9 mouse cellular contexts compared by ENCODE assay signal in the genomic region with DNA sequence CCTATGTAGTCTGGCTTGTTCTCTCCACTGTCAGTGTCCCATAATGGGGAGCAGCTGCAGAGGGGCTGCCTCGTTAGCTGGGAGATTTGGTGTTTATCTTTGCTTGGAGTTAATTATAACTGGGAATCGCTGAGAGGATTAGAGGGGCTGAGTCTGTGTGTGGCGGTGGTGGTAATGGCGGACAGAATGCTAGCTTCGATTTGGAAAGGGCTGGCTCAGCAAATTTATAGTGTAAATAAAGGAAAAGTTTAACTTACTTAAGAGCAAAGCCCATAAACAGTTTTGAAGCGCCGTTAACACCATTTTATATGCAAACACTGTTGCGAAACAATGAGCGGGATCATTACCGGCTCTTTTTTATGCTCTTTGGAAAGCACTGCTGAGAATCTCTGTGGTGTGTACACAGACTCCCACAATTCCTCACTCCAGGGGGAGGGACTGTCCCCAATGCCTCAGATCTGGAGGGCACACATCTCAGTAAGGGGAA.
DNase-seq lines count a peak whose midpoint lies in the region; ATAC-seq and TF ChIP-seq lines count a peak whose summit lies in the region.
"Had no signal": no experiment of that assay in that cellular context is flagged by ENCODE, and none has a peak within 500 bp of the region (broad histone marks: within the 10 kb centered on the region; RNA-seq: fewer than 3 reads in every experiment).

No protein-coding gene starts in this region.

- peaks cover 3% of the 10 kb centered on the region for H3K36me3 ChIP-seq in kidney, embryonic 15.5 days
- no peaks in the 10 kb centered on the region for H3K36me3 ChIP-seq in forebrain, postnatal 0 days (ENCODE audit: insufficient read depth)
- no peaks in the 10 kb centered on the region for H3K36me3 ChIP-seq in liver, embryonic 15.5 days (replicated peaks)

- no peak overlapping the region for H3K4me3 ChIP-seq in kidney, embryonic 15.5 days (replicated peaks)
- peak overlapping the region; percentile 17 for H3K4me3 ChIP-seq in forebrain, postnatal 0 days (ENCODE audit: low read depth, low read length)
- H3K4me3 ChIP-seq in liver, embryonic 15.5 days (replicated peaks) = peak overlapping the region; percentile 8; the same call in 1 of the 2 replicates

- H3K9ac ChIP-seq in kidney, embryonic 15.5 days = 0 out of 2 replicates have a peak overlapping the region, but pooled peaks have one; percentile 17
- H3K9ac ChIP-seq in forebrain, postnatal 0 days = no peak overlapping the region
- no peak overlapping the region for H3K9ac ChIP-seq in liver, embryonic 15.5 days

- H3K4me1 ChIP-seq in kidney, embryonic 15.5 days = peaks cover 38% of the 10 kb centered on the region
- H3K4me1 ChIP-seq in forebrain, postnatal 0 days (ENCODE audit: insufficient read depth) = no peaks in the 10 kb centered on the region
- no peaks in the 10 kb centered on the region for H3K4me1 ChIP-seq in liver, embryonic 15.5 days (replicated peaks)

- DNase-seq in kidney, postnatal 14 days = no peak
- peak; percentile 64 for DNase-seq in forebrain, postnatal 0 days
- DNase-seq in retina, embryonic 14.5 days (ENCODE audit: low spot score) = peak; percentile 58
- DNase-seq in adrenal gland, adult (ENCODE audit: inconsistent age in 2 of 2, low spot score in 1 of 2) = no peak
- DNase-seq in right cerebral cortex, postnatal 36 days (ENCODE audit: low spot score in 2 of 2) = no peak
- no peak for DNase-seq in adrenal gland, postnatal 14 days
- DNase-seq: cerebellum, adult 9-10 months had no signal

- TF ChIP-seq CTCF in forebrain, postnatal 0 days (IDR thresholded peaks at IDR 0.05; ENCODE audit: low read depth) = no peak

- H3K27me3 ChIP-seq in kidney, embryonic 15.5 days = no peaks in the 10 kb centered on the region
- H3K27me3 ChIP-seq in forebrain, postnatal 0 days (ENCODE audit: insufficient read depth, low read length) = no peaks in the 10 kb centered on the region
- no peaks in the 10 kb centered on the region for H3K27me3 ChIP-seq in liver, embryonic 15.5 days

- 38% methylated on average over 10 of the region's 10 CpGs for WGBS in kidney, embryonic 15.5 days
- 9% methylated on average over 10 of the region's 10 CpGs for WGBS in forebrain, postnatal 0 days
- 46% methylated on average over 10 of the region's 10 CpGs for WGBS in liver, embryonic 15.5 days (ENCODE audit: insufficient replicate concordance)

- no peaks in the 10 kb centered on the region for H3K9me3 ChIP-seq in kidney, embryonic 15.5 days (replicated peaks)
- no peaks in the 10 kb centered on the region for H3K9me3 ChIP-seq in forebrain, postnatal 0 days (ENCODE audit: low read length)
- no peaks in the 10 kb centered on the region for H3K9me3 ChIP-seq in liver, embryonic 15.5 days (replicated peaks)

- H3K27ac ChIP-seq in kidney, embryonic 15.5 days = peak overlapping the region; percentile 70
- H3K27ac ChIP-seq in forebrain, postnatal 0 days (ENCODE audit: low read depth, low read length) = no peak overlapping the region
- no peak overlapping the region for H3K27ac ChIP-seq in liver, embryonic 15.5 days (replicated peaks)

- peak overlapping the region; percentile 43 for H3K4me2 ChIP-seq in kidney, embryonic 15.5 days
- H3K4me2 ChIP-seq in forebrain, postnatal 0 days (ENCODE audit: low read depth) = peak overlapping the region; percentile 41
- H3K4me2 ChIP-seq in liver, embryonic 15.5 days = peak overlapping the region; percentile 38

- ATAC-seq in kidney, embryonic 15.5 days (replicated peaks; ENCODE audit: low FRiP score) = no peak
- ATAC-seq in forebrain, postnatal 0 days = peak; percentile 86
- no peak for ATAC-seq in liver, embryonic 15.5 days (ENCODE audit: insufficient read depth)

Comparison
In these comparisons a context has a peak if more than half of its experiments do, and no peak if none do; other contexts are left out.
1. DNase-seq: peak in forebrain, postnatal 0 days (single experiment) and retina, embryonic 14.5 days (single experiment); none in kidney, postnatal 14 days (single experiment), adrenal gland, adult (0 of 2), right cerebral cortex, postnatal 36 days (0 of 2) and adrenal gland, postnatal 14 days (single experiment).
2. Peak in every context shown above with its lines, with median percentiles within 50 percentile points of each other: H3K4me2 ChIP-seq.